Mouse (Mus musculus) liver, embryonic 14.5 days (tissue): ENCODE results near the gene Folh1.
"Not testable (repeated sequence)": the region's sequence is repeated elsewhere in the genome, so short reads cannot be mapped to it uniquely, and the experiment has no call there.

ENCODE experiments used
- CTCF ChIP-seq: IDR thresholded peaks from 2 replicates; pipeline ENCODE4 v1.5.1; 2016; ENCODE audit warnings: antibody characterized with exemption, low read depth, control low read depth
- EP300 ChIP-seq: IDR thresholded peaks from 2 replicates; pipeline ENCODE4 v1.6.1; 2016; ENCODE audit warnings: antibody characterized with exemption, low read depth

GRCm38 (mm10) chr7:86815716-86816115, 40.0 kb upstream of the Folh1 start:
- not testable (repeated sequence) for TF ChIP-seq CTCF, EP300
